Mouse (Mus musculus) midbrain, embryonic 11.5 days (tissue): Measurements from ENCODE around the gene Zfp784. TPM values are rescaled to one million over a fixed set of nuclear protein-coding genes. Genes with fewer than 3 reads are reported as not detected.
"Not testable (repeated sequence)": the region's sequence is repeated elsewhere in the genome, so short reads cannot be mapped to it uniquely, and the experiment has no call there.

ENCODE experiments used
- ATAC-seq: fragments of 200-750 bp; cut with Nextera tagmentation; 2 replicates; pipeline ENCODE4 v1.8.0; 2017; ENCODE audit warnings: moderate TSS enrichment, moderate library complexity; ENCODE audit not compliant: low FRiP score
- DNase-seq: peaks from one replicate; pipeline ENCODE4 v3.0.0; 2015; ENCODE audit warnings: low spot score; ENCODE audit errors: missing footprints
- H3K27ac ChIP-seq: fragments of 300-500 bp; sonication (generic); 2 replicates; pipeline ENCODE4 v1.5.1; 2014; ENCODE audit warnings: low read depth, low read length
- H3K27me3 ChIP-seq: fragments of 300-500 bp; sonication (generic); 2 replicates; pipeline ENCODE4 v1.6.1; 2014; ENCODE audit warnings: mild to moderate bottlenecking, low read length, moderate library complexity, mixed read lengths; ENCODE audit not compliant: control insufficient read depth, insufficient read depth
- H3K36me3 ChIP-seq: fragments of 300-500 bp; sonication (generic); 2 replicates; pipeline ENCODE4 v1.6.1; 2014; ENCODE audit warnings: mild to moderate bottlenecking, low read length, moderate library complexity, mixed read lengths; ENCODE audit not compliant: control insufficient read depth, insufficient read depth
- H3K4me1 ChIP-seq: fragments of 300-500 bp; sonication (generic); 2 replicates; pipeline ENCODE4 v1.6.1; 2014; ENCODE audit warnings: low read length; ENCODE audit not compliant: control insufficient read depth, insufficient read depth
- H3K4me2 ChIP-seq: fragments of 300-500 bp; sonication (generic); 2 replicates; pipeline ENCODE4 v1.6.1; 2014; ENCODE audit warnings: mild to moderate bottlenecking, moderate library complexity
- H3K4me3 ChIP-seq: fragments of 300-500 bp; sonication (generic); 2 replicates; pipeline ENCODE4 v1.5.1; 2014; ENCODE audit warnings: low read depth, low read length
- H3K9ac ChIP-seq: fragments of 300-500 bp; sonication (generic); 2 replicates; pipeline ENCODE4 v1.6.1; 2014; ENCODE audit warnings: low read length
- H3K9me3 ChIP-seq: fragments of 300-500 bp; sonication (generic); 2 replicates; pipeline ENCODE4 v1.6.1; 2016; ENCODE audit warnings: low read length; ENCODE audit not compliant: control insufficient read depth
- WGBS: fragments of 180-500 bp; shearing (Covaris S2); extraction: QIAGEN DNeasy Blood & Tissue Kit; methylation state at CpG from one replicate; pipeline ENCODE4 v1.1.7; 2014; 5-methylcytosine and 5-hydroxymethylcytosine counted together
- polyA plus RNA-seq: library from polyadenylated mRNA; unstranded; fragments of >200 nt; fragmentation: Nextera tagmentation; extraction: Ambion mirVana; gene quantifications from 2 replicates; pipeline ENCODE4 v1.2.1, GENCODE M21; 2014

Gene Zfp784
- polyA plus RNA-seq, 1 experiment from 2014 or later, result 3.3 TPM

- H3K36me3 ChIP-seq, result no peaks in the 10 kb centered on the region; the same call in 1 of the 2 replicates
- H3K9me3 ChIP-seq, result no peaks in the 10 kb centered on the region
- under 1% methylated on average over 49 of the region's 49 CpGs for WGBS
- peak within 1 kb of the TSS; percentile 98 for H3K9ac ChIP-seq
- H3K27me3 ChIP-seq, result no peaks in the 10 kb centered on the region
- peaks cover 8% of the 10 kb centered on the region; the same call in 1 of the 2 replicates for H3K4me1 ChIP-seq
- DNase-seq, result peak; percentile 100
- peak within 1 kb of the TSS; percentile 87 for H3K4me3 ChIP-seq
- peak; percentile 89 for ATAC-seq
- peak within 1 kb of the TSS; percentile 83 for H3K4me2 ChIP-seq
- H3K27ac ChIP-seq, result peak within 1 kb of the TSS; percentile 85
Measured at GRCm38 (mm10) chr7:5020000-5020681, 18.1 kb downstream of the Zfp784 start, which contains the start of the genes Zfp865 and Ccdc106. Gene Zfp865 (plus strand): TSS chr7:5020376. Gene Ccdc106 (plus strand): TSS chr7:5020553.

GRCm38 (mm10) chr7:5019576-5019975 is 18.7 kb downstream of the Zfp784 start:
- ATAC-seq, result not testable (repeated sequence)
- peak overlapping the region; percentile 98; the same call in 1 of the 2 replicates for H3K9ac ChIP-seq

GRCm38 (mm10) chr7:5017931-5018330 is 20.3 kb downstream of the Zfp784 start:
- Histone ChIP-seq H3K4me2 (no peak overlapping the region), H3K4me1 (peaks cover 8% of the 10 kb centered on the region; the same call in 1 of the 2 replicates), H3K27ac (no peak overlapping the region), H3K9me3 (no peaks in the 10 kb centered on the region), H3K4me3 (no peak overlapping the region), H3K9ac (no peak overlapping the region), H3K27me3 (no peaks in the 10 kb centered on the region), H3K36me3 (no peaks in the 10 kb centered on the region; the same call in 1 of the 2 replicates)
- DNase-seq, result no peak
- WGBS, result 95% methylated on average over 21 of the region's 21 CpGs
- no peak for ATAC-seq

More at GRCm38 (mm10) chr7:5019576-5019975, 18.7 kb downstream of the Zfp784 start:
- Histone ChIP-seq H3K4me2 (peak overlapping the region; percentile 83), H3K27ac (peak overlapping the region; percentile 60; the same call in 1 of the 2 replicates), H3K4me3 (peak overlapping the region; percentile 87)
- not testable (repeated sequence) for H3K27me3 ChIP-seq, H3K36me3 ChIP-seq, H3K4me1 ChIP-seq, H3K9me3 ChIP-seq
- WGBS, result 37% methylated on average over 8 of the region's 8 CpGs
- DNase-seq, result peak; percentile 79

GRCm38 (mm10) chr7:5017352-5017751 is 20.9 kb downstream of the Zfp784 start:
- 90% methylated on average over 16 of the region's 16 CpGs for WGBS
- Histone ChIP-seq H3K4me3 (no peak overlapping the region), H3K36me3 (peaks cover 4% of the 10 kb centered on the region; the same call in 1 of the 2 replicates), H3K9me3 (no peaks in the 10 kb centered on the region), H3K9ac (no peak overlapping the region), H3K4me2 (no peak overlapping the region), H3K27me3 (no peaks in the 10 kb centered on the region), H3K27ac (no peak overlapping the region), H3K4me1 (peaks cover 8% of the 10 kb centered on the region; the same call in 1 of the 2 replicates)
- ATAC-seq, result no peak
- DNase-seq, result no peak

- no peak for ATAC-seq
- no peak overlapping the region for H3K4me2 ChIP-seq
- 97% methylated on average over 2 of the region's 2 CpGs for WGBS
Measured at GRCm38 (mm10) chr7:5016920-5017319, 21.3 kb downstream of the Zfp784 start.

GRCm38 (mm10) chr7:5016057-5016456 is 22.2 kb downstream of the Zfp784 start:
- WGBS, result 62% methylated on average over 3 of the region's 3 CpGs
- H3K4me1 ChIP-seq, result peaks cover 1% of the 10 kb centered on the region; the same call in 1 of the 2 replicates
- no peaks in the 10 kb centered on the region for H3K27me3 ChIP-seq
- H3K36me3 ChIP-seq, result peaks cover 13% of the 10 kb centered on the region
- H3K9ac ChIP-seq, result peak overlapping the region; percentile 83; the same call in 1 of the 2 replicates
- H3K4me3 ChIP-seq, result peak overlapping the region; percentile 65
- no peaks in the 10 kb centered on the region for H3K9me3 ChIP-seq
- ATAC-seq (no peak), DNase-seq (no peak)
- peak overlapping the region; percentile 95 for H3K27ac ChIP-seq
- H3K4me2 ChIP-seq, result peak overlapping the region; percentile 54

More at GRCm38 (mm10) chr7:5016920-5017319, 21.3 kb downstream of the Zfp784 start:
- no peak overlapping the region for H3K9ac ChIP-seq
- no peak for DNase-seq
- H3K4me1 ChIP-seq, result peaks cover 8% of the 10 kb centered on the region; the same call in 1 of the 2 replicates
- no peak overlapping the region for H3K27ac ChIP-seq
- peaks cover 5% of the 10 kb centered on the region; the same call in 1 of the 2 replicates for H3K36me3 ChIP-seq
- H3K9me3 ChIP-seq, result no peaks in the 10 kb centered on the region
- H3K4me3 ChIP-seq, result no peak overlapping the region
- no peaks in the 10 kb centered on the region for H3K27me3 ChIP-seq

GRCm38 (mm10) chr7:5015118-5016001 is 22.9 kb downstream of the Zfp784 start, which contains the start of gene Gm44973:
Gene Gm44973 (plus strand): TSS chr7:5015496.
- peak within 1 kb of the TSS; percentile 65 for H3K4me3 ChIP-seq
- peak within 1 kb of the TSS; percentile 96 for H3K27ac ChIP-seq
- peaks cover 19% of the 10 kb centered on the region for H3K36me3 ChIP-seq
- no peaks in the 10 kb centered on the region for H3K9me3 ChIP-seq
- WGBS, result under 1% methylated on average over 50 of the region's 76 CpGs
- ATAC-seq (peak; percentile 84), DNase-seq (peak; percentile 99)
- no peaks in the 10 kb centered on the region for H3K4me1 ChIP-seq
- H3K4me2 ChIP-seq, result peak within 1 kb of the TSS; percentile 54
- H3K9ac ChIP-seq, result peak within 1 kb of the TSS; percentile 89
- H3K27me3 ChIP-seq, result no peaks in the 10 kb centered on the region

GRCm38 (mm10) chr7:5014251-5015117 is 23.8 kb downstream of the Zfp784 start, which contains the start of the genes Zfp524 and Fiz1:
Gene Zfp524 (plus strand): TSS chr7:5014415.
Gene Fiz1 (minus strand): TSS chr7:5014697.
- H3K4me3 ChIP-seq, result peak within 1 kb of the TSS; percentile 65
- no peaks in the 10 kb centered on the region for H3K4me1 ChIP-seq
- peak within 1 kb of the TSS; percentile 96 for H3K27ac ChIP-seq
- peak within 1 kb of the TSS; percentile 89 for H3K9ac ChIP-seq
- H3K9me3 ChIP-seq, result no peaks in the 10 kb centered on the region
- WGBS, result under 1% methylated on average over 42 of the region's 42 CpGs
- peak; percentile 100 for DNase-seq
- ATAC-seq, result peak; percentile 81
- H3K27me3 ChIP-seq, result no peaks in the 10 kb centered on the region
- H3K4me2 ChIP-seq, result peak within 1 kb of the TSS; percentile 54
- peaks cover 21% of the 10 kb centered on the region for H3K36me3 ChIP-seq
